Comparison of ENCODE assay signal across 9 mouse cellular contexts in the genomic region with DNA sequence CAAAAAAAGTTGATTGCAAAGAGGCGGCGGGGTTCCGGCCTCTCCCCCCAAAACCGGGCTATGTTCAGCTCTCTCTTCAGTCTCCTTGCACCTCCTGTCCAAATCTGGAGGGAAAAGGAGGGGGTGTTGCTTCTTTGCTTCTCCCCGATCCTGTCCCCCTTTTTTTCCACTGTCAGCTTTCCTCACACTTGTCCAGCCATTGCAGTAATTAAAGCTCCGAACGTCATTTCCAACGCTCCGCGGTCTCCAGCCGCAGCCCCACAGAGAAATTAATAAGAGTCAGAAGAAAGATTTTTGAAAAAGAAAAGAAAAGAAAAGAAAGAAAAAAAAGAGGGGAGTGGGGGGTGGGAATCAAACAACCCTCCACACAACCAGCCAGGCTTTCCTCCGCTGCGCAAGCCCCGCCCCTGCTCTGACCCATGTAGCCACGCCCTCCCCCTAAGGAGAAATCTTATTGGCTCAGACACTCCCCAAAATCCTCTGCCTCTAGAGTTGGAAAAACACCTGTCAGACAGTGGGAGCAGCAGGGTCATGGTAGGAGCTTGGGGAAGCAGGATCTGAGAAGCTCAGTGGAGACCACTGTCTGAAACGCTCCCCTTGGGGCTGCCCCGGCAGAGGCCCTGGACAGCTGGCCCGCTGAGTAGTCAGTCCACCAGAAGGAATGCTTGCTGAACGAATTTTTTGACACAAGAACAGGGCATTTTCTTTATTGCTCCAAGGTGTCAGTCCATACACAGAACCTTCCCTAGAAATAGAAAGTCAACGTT. TPM values are rescaled to one million over a fixed set of nuclear protein-coding genes. Genes with fewer than 3 reads are reported as not detected.
A peak's percentile ranks its signal among the peaks of the same experiment; 100 is the strongest.
DNase-seq lines count a peak whose midpoint lies in the region; ATAC-seq lines count a peak whose summit lies in the region.
"Had no signal": no experiment of that assay in that cellular context is flagged by ENCODE, and none has a peak within 500 bp of the region (broad histone marks: within the 10 kb centered on the region; RNA-seq: fewer than 3 reads in every experiment).

No protein-coding gene starts in this region.

- peak; percentile 69; the same call in 1 of the 2 replicates for ATAC-seq in heart, embryonic 12.5 days (ENCODE audit: insufficient number of reproducible peaks, low FRiP score)
- peak; percentile 85 for ATAC-seq in kidney, embryonic 14.5 days (ENCODE audit: low FRiP score, low TSS enrichment)
- peak; percentile 68 for ATAC-seq in midbrain, embryonic 16.5 days

- H3K36me3 ChIP-seq in heart, embryonic 12.5 days, result no peaks in the 10 kb centered on the region
- no peaks in the 10 kb centered on the region for H3K36me3 ChIP-seq in kidney, embryonic 14.5 days (ENCODE audit: control insufficient read depth, insufficient read depth, low read length)
- H3K36me3 ChIP-seq in midbrain, embryonic 16.5 days (ENCODE audit: control insufficient read depth, insufficient read depth, low read length), result no peaks in the 10 kb centered on the region

- peak overlapping the region; percentile 97 for H3K9ac ChIP-seq in heart, embryonic 12.5 days
- H3K9ac ChIP-seq in kidney, embryonic 14.5 days (ENCODE audit: low read depth, low read length), result peak overlapping the region; percentile 48; the same call in 1 of the 2 replicates
- peak overlapping the region; percentile 67 for H3K9ac ChIP-seq in midbrain, embryonic 16.5 days (ENCODE audit: low read depth, low read length)

- peak overlapping the region; percentile 94 for H3K27ac ChIP-seq in heart, embryonic 12.5 days (ENCODE audit: poor library complexity, severe bottlenecking)
- no peak overlapping the region for H3K27ac ChIP-seq in kidney, embryonic 14.5 days (ENCODE audit: low read depth, low read length)
- H3K27ac ChIP-seq in midbrain, embryonic 16.5 days (ENCODE audit: low read length), result peak overlapping the region; percentile 67; the same call in 1 of the 2 replicates

- WGBS in heart, embryonic 12.5 days, result 2% methylated on average over 20 of the region's 20 CpGs
- 3% methylated on average over 20 of the region's 20 CpGs for WGBS in kidney, embryonic 14.5 days
- 2% methylated on average over 20 of the region's 20 CpGs for WGBS in midbrain, embryonic 16.5 days

- H3K4me3 ChIP-seq in heart, embryonic 12.5 days, result peak overlapping the region; percentile 89
- peak overlapping the region; percentile 53 for H3K4me3 ChIP-seq in kidney, embryonic 14.5 days (ENCODE audit: low read length)
- peak overlapping the region; percentile 62 for H3K4me3 ChIP-seq in midbrain, embryonic 16.5 days (ENCODE audit: low read depth, low read length)

- H3K27me3 ChIP-seq in heart, embryonic 12.5 days (replicated peaks), result no peaks in the 10 kb centered on the region
- peaks cover 42% of the 10 kb centered on the region for H3K27me3 ChIP-seq in kidney, embryonic 14.5 days (ENCODE audit: control insufficient read depth, insufficient read depth, low read length)
- no peaks in the 10 kb centered on the region for H3K27me3 ChIP-seq in midbrain, embryonic 16.5 days (ENCODE audit: control insufficient read depth, insufficient read depth, low read depth, low read length)

- peaks cover 5% of the 10 kb centered on the region for H3K4me1 ChIP-seq in heart, embryonic 12.5 days (replicated peaks)
- H3K4me1 ChIP-seq in kidney, embryonic 14.5 days (ENCODE audit: control insufficient read depth, insufficient read depth, low read length), result 0 out of 2 replicates have a peak, but pooled peaks cover 11% of the 10 kb centered on the region
- H3K4me1 ChIP-seq in midbrain, embryonic 16.5 days (ENCODE audit: control insufficient read depth, insufficient read depth, low read length), result peaks cover 13% of the 10 kb centered on the region

- peak overlapping the region; percentile 80 for H3K4me2 ChIP-seq in heart, embryonic 12.5 days
- H3K4me2 ChIP-seq in kidney, embryonic 14.5 days (replicated peaks; ENCODE audit: low read depth, low read length), result peak overlapping the region; percentile 83
- H3K4me2 ChIP-seq in midbrain, embryonic 16.5 days (ENCODE audit: low read length), result peak overlapping the region; percentile 85

- H3K9me3 ChIP-seq in heart, embryonic 12.5 days (replicated peaks), result no peaks in the 10 kb centered on the region
- no peaks in the 10 kb centered on the region for H3K9me3 ChIP-seq in kidney, embryonic 14.5 days (ENCODE audit: control insufficient read depth, low read length)
- no peaks in the 10 kb centered on the region for H3K9me3 ChIP-seq in midbrain, embryonic 16.5 days (replicated peaks; ENCODE audit: control insufficient read depth, low read length, poor library complexity, severe bottlenecking)

- peak; percentile 9 for DNase-seq in gastrocnemius, postnatal 10 days
- DNase-seq in gastrocnemius, postnatal 25 days, result no peak
- DNase-seq in cerebellum, postnatal 4 days (ENCODE audit: low spot score in 2 of 2), result peak; percentile 32 to 60
- DNase-seq in liver, result peak; percentile 27
- no peak for DNase-seq in thymus, postnatal 25 days

RNA-seq across cellular contexts. Expression of a gene that starts 0.5 kb away (rescaled TPM):
- total RNA-seq in gastrocnemius, postnatal 10 days (2021), result 1 to 10 TPM; 1.9 to 2.4 TPM
- under 1 TPM; 0.13 to 0.67 TPM for total RNA-seq in gastrocnemius, postnatal 25 days (2021)
- polyA plus RNA-seq in heart, embryonic 12.5 days (2016; fragmentation: Nextera tagmentation; extraction: Ambion mirVana), result 12.8 and 13.6 TPM in 2 replicates
- 3.2 and 6.7 TPM in 2 replicates for polyA plus RNA-seq in kidney, embryonic 14.5 days (2014; fragmentation: Nextera tagmentation; extraction: Ambion mirVana)
- polyA plus RNA-seq in midbrain, embryonic 16.5 days (2015; fragmentation: Nextera tagmentation; extraction: Ambion mirVana), result 10.5 and 13.9 TPM in 2 replicates
- polyA plus RNA-seq: C2C12 had no signal

Comparison
In these comparisons a context has a peak if more than half of its experiments do, and no peak if none do; other contexts are left out.
1. DNase-seq: peak in gastrocnemius, postnatal 10 days (single experiment), cerebellum, postnatal 4 days (2 of 2) and liver (single experiment); none in gastrocnemius, postnatal 25 days (single experiment) and thymus, postnatal 25 days (single experiment).
2. Peak in every context shown above with its lines, with median percentiles within 50 percentile points of each other: ATAC-seq, H3K4me2 ChIP-seq, H3K4me3 ChIP-seq and H3K9ac ChIP-seq.